25 mouse cellular contexts compared by ENCODE assay signal in genomic region chrX:103311723-103312122, GRCm38 (mm10). TPM values are rescaled to one million over a fixed set of nuclear protein-coding genes. Genes with fewer than 3 reads are reported as not detected.
DNase-seq lines count a peak whose midpoint lies in the region; TF ChIP-seq lines count a peak whose summit lies in the region.
"Had no signal": no experiment of that assay in that cellular context is flagged by ENCODE, and none has a peak within 500 bp of the region (broad histone marks: within the 10 kb centered on the region; RNA-seq: fewer than 3 reads in every experiment).

No protein-coding gene starts in this region.

- H3K9me3 ChIP-seq in ES-Bruce4 (replicated peaks; ENCODE audit: control insufficient read depth, insufficient read depth, low read length, poor library complexity, severe bottlenecking) (no peaks in the 10 kb centered on the region), ES-E14 (ENCODE audit: control insufficient read depth, insufficient read depth, low read depth, low read length) (no peaks in the 10 kb centered on the region)
- H3K9me3 ChIP-seq: embryonic facial prominence, embryonic 10.5 days; embryonic facial prominence, embryonic 12.5 days; forebrain, embryonic 13.5 days; forebrain, embryonic 15.5 days had no signal

- H3K4me1 ChIP-seq in ES-Bruce4 (ENCODE audit: control insufficient read depth, insufficient read depth, low read length) (peaks cover 2% of the 10 kb centered on the region), ES-E14 (ENCODE audit: control insufficient read depth in 2 of 2, insufficient read depth in 2 of 2, low read length in 2 of 2, poor library complexity in 1 of 2) (peaks cover 0 to 5% of the 10 kb centered on the region in 2 experiments; a peak in 1 of 4 replicates)
- H3K4me1 ChIP-seq: embryonic facial prominence, embryonic 10.5 days; embryonic facial prominence, embryonic 12.5 days; forebrain, embryonic 13.5 days; forebrain, embryonic 15.5 days had no signal

- H3K27ac ChIP-seq in ES-Bruce4 (ENCODE audit: insufficient read depth, low read length) = peak overlapping the region; percentile 97
- peak overlapping the region; percentile 90; the same call in 1 of the 2 replicates for H3K27ac ChIP-seq in ES-E14 (ENCODE audit: insufficient read depth, low read depth, low read length, poor library complexity, severe bottlenecking)
- H3K27ac ChIP-seq: embryonic facial prominence, embryonic 10.5 days; embryonic facial prominence, embryonic 12.5 days; forebrain, embryonic 13.5 days; forebrain, embryonic 15.5 days had no signal

- in situ Hi-C loops in ES-E14 (cut with MboI; ENCODE audit: low sequenced_read_pairs in 2 of 2, unreplicated experiment in 2 of 2) = no loop called here

- H3K4me3 ChIP-seq in ES-Bruce4 (ENCODE audit: low read depth, low read length) (peak overlapping the region; percentile 75), ES-E14 (ENCODE audit: insufficient read depth in 1 of 2, low read depth in 1 of 2, low read length in 2 of 2, poor library complexity in 1 of 2, severe bottlenecking in 1 of 2) (peak overlapping the region; percentile 55 to 62)
- H3K4me3 ChIP-seq: embryonic facial prominence, embryonic 10.5 days; embryonic facial prominence, embryonic 12.5 days; forebrain, embryonic 13.5 days; forebrain, embryonic 15.5 days had no signal

- no peaks in the 10 kb centered on the region for H3K27me3 ChIP-seq in ES-Bruce4 (ENCODE audit: control insufficient read depth, insufficient read depth, low read length, poor library complexity, severe bottlenecking)
- H3K27me3 ChIP-seq: forebrain, embryonic 15.5 days had no signal

- H3K36me3 ChIP-seq in ES-Bruce4 (ENCODE audit: control insufficient read depth, insufficient read depth, low read length, poor library complexity, severe bottlenecking) (no peaks in the 10 kb centered on the region), ES-E14 (ENCODE audit: control insufficient read depth, insufficient read depth, low read length, poor library complexity, severe bottlenecking) (no peaks in the 10 kb centered on the region; the same call in 1 of the 2 replicates)
- H3K36me3 ChIP-seq: embryonic facial prominence, embryonic 10.5 days; embryonic facial prominence, embryonic 12.5 days; forebrain, embryonic 15.5 days had no signal

- DNase-seq in ES-E14 (ENCODE audit: low read depth, low spot score) (peak; percentile 72), ZHBTc4 (ENCODE audit: low read depth, low spot score) (peak; percentile 94)
- no peak for DNase-seq in embryo, embryonic 9.5 days (ENCODE audit: extremely low spot score)
- no peak for DNase-seq in cerebellum, postnatal 25 days
- no peak for DNase-seq in adrenal gland, postnatal 14 days
- DNase-seq: adrenal gland, adult 2 months; adrenal gland, postnatal 10 days; adrenal gland, postnatal 36 days; cerebellum, adult 11-12 months; cerebellum, adult 2 months; cerebellum, adult 9-10 months; cerebellum, postnatal 10 days; cerebellum, postnatal 36 days; embryo, embryonic 11 days; forebrain, postnatal 0 days had no signal

- no peak for TF ChIP-seq POLR2A in ES-Bruce4 (IDR thresholded peaks at IDR 0.05; ENCODE audit: insufficient read depth, low read length)

- peak; percentile 59; the same call in 1 of the 2 replicates for TF ChIP-seq EP300 in ES-Bruce4 (IDR thresholded peaks at IDR 0.05; ENCODE audit: insufficient read depth, low read depth, low read length)

- peak overlapping the region; percentile 68 for H3K9ac ChIP-seq in ES-Bruce4 (ENCODE audit: low read depth, poor library complexity, severe bottlenecking)
- no peak overlapping the region for H3K9ac ChIP-seq in ES-E14 (ENCODE audit: insufficient read depth, low read depth, low read length, poor library complexity, severe bottlenecking)
- H3K9ac ChIP-seq: embryonic facial prominence, embryonic 12.5 days; forebrain, embryonic 13.5 days; forebrain, embryonic 15.5 days; forebrain, postnatal 0 days had no signal

- TF ChIP-seq CTCF in ES-Bruce4 (IDR thresholded peaks at IDR 0.05; ENCODE audit: low read depth, low read length) = no peak

TF ChIP-seq in ES-E14, 5 proteins besides CTCF, POLR2A, EP300 and RAD21:
- TF ChIP-seq ZC3H11A (IDR thresholded peaks at IDR 0.05; ENCODE audit: borderline replicate concordance, low read depth, low read length) (no peak), ZNF384 (IDR thresholded peaks at IDR 0.05; ENCODE audit: low read depth, low read length) (no peak), CHD2 (IDR thresholded peaks at IDR 0.05; ENCODE audit: low read depth, low read length) (peak; percentile 21; the same call in 1 of the 2 replicates), MAFK (IDR thresholded peaks at IDR 0.05; ENCODE audit: insufficient read depth, low read depth, low read length) (no peak)
TF ChIP-seq in ES-E14: peak in this region for 1.

RNA-seq across cellular contexts. Expression of gene Cdx4, which starts 9.5 kb away (rescaled TPM):
- polyA plus RNA-seq in ES-Bruce4 (2011; ENCODE audit: insufficient read depth, insufficient read length, low read depth, missing spikeins) = 1.2 and 1.5 TPM in 2 replicates
- 0.31 and 0.32 TPM in 2 replicates for total RNA-seq in ES-E14 (2012; rRNA removed)
- total RNA-seq in adrenal gland, postnatal 14 days (2021) = not detected in 2 replicates
- total RNA-seq: adrenal gland, adult 2 months; adrenal gland, postnatal 10 days; adrenal gland, postnatal 36 days; common myeloid progenitor, adult 5-6 weeks; forebrain, postnatal 0 days; MEL had no signal
- polyA plus RNA-seq: C2C12; cerebellum, adult 2 months; embryonic facial prominence, embryonic 10.5 days; embryonic facial prominence, embryonic 12.5 days; embryonic facial prominence, embryonic 14.5 days; forebrain, embryonic 11.5 days; forebrain, embryonic 13.5 days; forebrain, embryonic 15.5 days; forebrain, postnatal 0 days had no signal

RNA-seq across cellular contexts. Expression of gene Chic1, which starts 44.6 kb away (rescaled TPM):
- 9.2 and 9.8 TPM in 2 replicates for polyA plus RNA-seq in ES-Bruce4 (2011; ENCODE audit: insufficient read depth, insufficient read length, low read depth, missing spikeins)
- 10.8 and 13.2 TPM in 2 replicates for total RNA-seq in ES-E14 (2012; rRNA removed)
- 5.5 and 5.7 TPM in 2 replicates for total RNA-seq in adrenal gland, postnatal 14 days (2021)
- total RNA-seq: MEL had no signal

Comparison
In these comparisons a context has a peak if more than half of its experiments do, and no peak if none do; other contexts are left out.
1. DNase-seq: peak in ES-E14 (single experiment) and ZHBTc4 (single experiment); none in embryo, embryonic 9.5 days (single experiment), cerebellum, postnatal 25 days (0 of 2) and adrenal gland, postnatal 14 days (single experiment).